Mouse (Mus musculus) NIH3T3 (cell line): Measurements from ENCODE around the gene Mindy2.
"Not testable (repeated sequence)": the region's sequence is repeated elsewhere in the genome, so short reads cannot be mapped to it uniquely, and the experiment has no call there.

ENCODE experiments used
- DNase-seq: peaks from one replicate; pipeline ENCODE4 v3.0.0-alpha.2; 2012; ENCODE audit warnings: low read depth

Mindy2 gene

GRCm38 (mm10) chr9:70580956-70581355 lies 76.0 kb downstream of the Mindy2 start:
- DNase-seq, result peak; percentile 24

GRCm38 (mm10) chr9:70578123-70578522 lies 78.9 kb downstream of the Mindy2 start:
- DNase-seq, result no peak

GRCm38 (mm10) chr9:70570351-70570750 lies 86.6 kb downstream of the Mindy2 start:
- no peak for DNase-seq

- DNase-seq, result no peak
These were observed 89.3 kb downstream of the Mindy2 start for GRCm38 (mm10) chr9:70567651-70568050.

- DNase-seq, result no peak
These were observed 94.1 kb downstream of the Mindy2 start for GRCm38 (mm10) chr9:70562825-70563224.

GRCm38 (mm10) chr9:70556796-70557195 lies 100.2 kb downstream of the Mindy2 start:
- DNase-seq, result no peak

GRCm38 (mm10) chr9:70555431-70555830 lies 101.5 kb downstream of the Mindy2 start:
- DNase-seq, result no peak

- not testable (repeated sequence) for DNase-seq
These were observed 104.7 kb downstream of the Mindy2 start for GRCm38 (mm10) chr9:70552233-70552632.

- DNase-seq, result no peak
These were observed 105.5 kb downstream of the Mindy2 start for GRCm38 (mm10) chr9:70551524-70551923.
